Mouse (Mus musculus) heart, adult 2 months (tissue): ENCODE data around the gene Fads3. TPM values are rescaled to one million over a fixed set of nuclear protein-coding genes. Genes with fewer than 3 reads are reported as not detected.

ENCODE experiments used
- DNase-seq, 2 experiments: peaks; one replicate each; pipeline ENCODE4 v3.0.0; 2021
- H3K27ac ChIP-seq: fragments of 200-600 bp; 2 replicates; pipeline ENCODE4 v1.8.1; 2022
- H3K27me3 ChIP-seq: fragments of 200-500 bp; 2 replicates; pipeline ENCODE4 v1.6.1; 2012; ENCODE audit warnings: mild to moderate bottlenecking, low read length, inconsistent platforms, mixed read lengths; ENCODE audit not compliant: control insufficient read depth, insufficient read depth
- H3K36me3 ChIP-seq: fragments of 200-500 bp; 2 replicates; pipeline ENCODE4 v1.6.1; 2012; ENCODE audit warnings: low read length, inconsistent platforms; ENCODE audit not compliant: control insufficient read depth, insufficient read depth
- H3K4me1 ChIP-seq: fragments of 200-500 bp; 2 replicates; pipeline ENCODE4 v1.6.1; 2011; ENCODE audit warnings: low read length; ENCODE audit not compliant: control insufficient read depth, insufficient read depth
- H3K4me3 ChIP-seq: fragments of 200-600 bp; 2 replicates; pipeline ENCODE4 v1.8.1; 2022
- H3K79me2 ChIP-seq: fragments of 200-500 bp; replicated peaks from 2 replicates; pipeline ENCODE4 v1.6.1; 2012; ENCODE audit warnings: mild to moderate bottlenecking, inconsistent platforms, low read length, moderate library complexity, mixed read lengths; ENCODE audit not compliant: control insufficient read depth, insufficient read depth
- H3K9ac ChIP-seq: fragments of 200-500 bp; 2 replicates; pipeline ENCODE4 v1.6.1; 2012; ENCODE audit warnings: low read depth, mild to moderate bottlenecking, control low read depth, inconsistent platforms, low read length, mixed read lengths
- CTCF ChIP-seq: fragments of 200-600 bp; IDR thresholded peaks from 2 replicates; pipeline ENCODE4 v1.8.1; 2022; ENCODE audit warnings: antibody characterized with exemption, mild to moderate bottlenecking, moderate library complexity
- EP300 ChIP-seq: fragments of 200-500 bp; IDR thresholded peaks from 2 replicates; pipeline ENCODE4 v1.6.1; 2011; ENCODE audit warnings: low read depth, low read length, control low read depth; ENCODE audit not compliant: insufficient read depth
- POLR2A ChIP-seq: fragments of 200-500 bp; IDR thresholded peaks from 2 replicates; pipeline ENCODE4 v1.6.1; 2011; ENCODE audit warnings: mild to moderate bottlenecking, low read depth, low read length, control low read depth; ENCODE audit not compliant: insufficient read depth
- WGBS: fragments of 180-500 bp; shearing (Covaris S2); methylation state at CpG from one replicate; pipeline ENCODE4 v1.1.7; 2018; 5-methylcytosine and 5-hydroxymethylcytosine counted together
- intact Hi-C: fragments of 180-260 bp; cut with DNase I; formaldehyde crosslinking; loops from one replicate; pipeline ENCODE4 v1.15.1; 2025
- polyA plus RNA-seq: library from polyadenylated mRNA; depleted of rRNA; stranded (reverse); fragments of >200 nt; gene quantifications from 2 replicates; pipeline ENCODE4 v1.2.3, GENCODE M21; 2012
- total RNA-seq, 2 experiments: library from RNA; stranded (reverse); gene quantifications; 2 replicates each; pipeline ENCODE4 v1.2.3; 2021

Fads3 gene
- total and polyA plus RNA-seq, 3 experiments, result 29.7 to 104 (median 33.7) TPM

DNA sequence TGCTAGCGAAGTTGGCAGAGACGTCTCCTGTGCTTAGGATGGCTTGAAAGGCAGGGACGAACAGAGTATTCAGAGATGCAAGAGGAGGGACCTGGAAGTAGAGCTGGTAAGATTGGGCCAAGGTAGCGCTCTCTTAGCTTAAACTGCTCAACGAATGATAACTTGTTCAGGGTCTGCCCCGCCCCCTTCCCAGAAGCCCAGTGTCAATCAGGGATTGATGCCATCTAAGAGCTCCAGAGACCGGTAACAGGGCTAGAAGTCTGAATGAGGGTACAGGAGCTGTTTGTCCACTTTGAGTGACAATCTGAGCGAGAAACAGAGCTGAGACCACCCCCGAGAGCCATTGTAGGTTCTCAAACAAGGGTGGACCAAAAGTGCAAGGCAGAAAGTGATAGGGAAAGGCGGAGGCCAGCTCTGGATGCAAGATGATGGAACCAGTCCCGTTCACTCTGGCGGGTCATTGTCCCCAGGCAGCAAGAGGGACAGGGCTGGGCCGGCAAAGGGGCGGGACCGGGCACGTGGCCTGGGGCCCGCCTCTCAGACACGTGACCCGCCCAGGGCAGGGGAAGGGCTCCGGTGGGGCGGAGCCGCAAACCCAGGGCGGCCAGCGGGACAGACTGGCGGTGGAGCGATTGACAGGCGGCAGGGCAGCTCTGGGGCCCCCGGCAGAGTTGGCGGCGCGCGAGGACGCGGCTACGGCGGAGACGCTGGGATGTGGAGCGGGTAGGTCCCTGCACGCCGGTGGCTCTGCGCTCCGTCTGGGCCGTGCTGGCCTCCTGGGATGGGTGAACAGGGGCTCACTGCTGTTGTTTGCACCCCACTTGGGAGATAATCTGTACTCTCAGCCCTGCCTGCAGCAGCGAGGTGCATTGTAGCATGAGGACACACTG is 23.5 kb upstream of the Fads3 start:
- peak; percentile 97 to 98 for DNase-seq
- peak overlapping the region; percentile 60 for H3K4me3 ChIP-seq
- peaks cover 18% of the 10 kb centered on the region for H3K4me1 ChIP-seq
- peak overlapping the region; percentile 89 for H3K9ac ChIP-seq
- no peaks in the 10 kb centered on the region for H3K79me2 ChIP-seq
- intact Hi-C loops, result no loop called here
- H3K27me3 ChIP-seq, result no peaks in the 10 kb centered on the region
- 11% methylated on average over 34 of the region's 44 CpGs for WGBS
- TF ChIP-seq CTCF, result 0 out of 2 replicates have a peak, but pooled peaks have one; percentile 11
- peak; percentile 77; the same call in 1 of the 2 replicates for TF ChIP-seq POLR2A
- no peak for TF ChIP-seq EP300
- H3K36me3 ChIP-seq, result no peaks in the 10 kb centered on the region
- H3K27ac ChIP-seq, result peak overlapping the region; percentile 62

DNA sequence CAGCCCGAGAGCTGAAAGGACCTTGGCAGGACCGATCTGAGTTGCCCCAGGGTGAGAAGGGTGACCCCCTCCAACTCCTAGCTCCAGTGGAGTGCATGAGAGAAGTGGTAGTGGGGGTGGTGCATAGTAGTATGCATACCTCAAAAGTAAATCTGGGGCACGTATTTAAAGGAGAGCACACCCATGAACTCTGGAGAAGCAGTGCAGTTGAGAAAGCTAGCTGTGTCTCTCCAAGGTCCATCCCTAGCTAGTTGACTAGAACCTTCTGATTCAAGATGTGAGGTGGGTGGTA is 22.9 kb upstream of the Fads3 start:
- no peak for DNase-seq
- peak overlapping the region; percentile 62 for H3K27ac ChIP-seq
- H3K4me3 ChIP-seq, result peak overlapping the region; percentile 60
- intact Hi-C loops, result no loop called here
- peaks cover 15% of the 10 kb centered on the region for H3K4me1 ChIP-seq
- no peaks in the 10 kb centered on the region for H3K27me3 ChIP-seq
- peak overlapping the region; percentile 89 for H3K9ac ChIP-seq
- WGBS, result 1% methylated on average over 3 of the region's 3 CpGs
- TF ChIP-seq EP300 (no peak), POLR2A (no peak), CTCF (no peak)
- no peaks in the 10 kb centered on the region for H3K36me3 ChIP-seq
- H3K79me2 ChIP-seq, result no peaks in the 10 kb centered on the region

DNA sequence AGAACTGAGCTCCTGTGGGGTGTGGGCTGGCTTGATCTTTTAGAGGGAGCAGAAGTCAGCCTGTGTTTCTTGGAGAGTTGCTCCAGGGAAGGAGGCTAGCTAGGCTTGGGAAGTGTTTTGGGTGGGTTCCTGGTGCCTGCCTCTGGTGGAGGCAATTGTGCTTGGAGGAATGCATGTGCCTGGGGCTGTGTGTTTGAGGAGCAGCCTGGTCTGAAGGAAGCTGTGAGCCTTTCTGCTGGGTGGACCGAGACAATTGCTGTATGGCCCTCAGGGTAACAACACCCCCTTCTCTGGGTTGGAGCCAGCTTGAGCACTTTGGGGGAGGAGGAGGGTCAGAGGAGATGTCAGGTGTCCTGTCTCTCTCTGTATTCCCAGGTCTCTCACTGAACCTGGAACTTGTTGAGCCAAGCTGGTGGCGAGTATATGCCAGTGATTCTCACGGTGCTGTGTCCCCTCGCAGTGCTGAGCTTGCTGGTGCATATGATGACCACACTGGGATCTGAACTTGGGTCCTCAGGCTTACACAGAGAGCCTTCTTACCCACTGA is 22.1 kb upstream of the Fads3 start:
- no peak for DNase-seq
- peak overlapping the region; percentile 60 for H3K4me3 ChIP-seq
- H3K27me3 ChIP-seq, result no peaks in the 10 kb centered on the region
- no peaks in the 10 kb centered on the region for H3K36me3 ChIP-seq
- peak overlapping the region; percentile 24; the same call in 1 of the 2 replicates for H3K27ac ChIP-seq
- H3K79me2 ChIP-seq, result no peaks in the 10 kb centered on the region
- TF ChIP-seq POLR2A, result no peak
- TF ChIP-seq CTCF, result no peak
- TF ChIP-seq EP300, result no peak
- H3K9ac ChIP-seq, result peak overlapping the region; percentile 89
- intact Hi-C loops, result no loop called here
- peaks cover 14% of the 10 kb centered on the region for H3K4me1 ChIP-seq
- WGBS, result 73% methylated on average over 4 of the region's 4 CpGs

DNA sequence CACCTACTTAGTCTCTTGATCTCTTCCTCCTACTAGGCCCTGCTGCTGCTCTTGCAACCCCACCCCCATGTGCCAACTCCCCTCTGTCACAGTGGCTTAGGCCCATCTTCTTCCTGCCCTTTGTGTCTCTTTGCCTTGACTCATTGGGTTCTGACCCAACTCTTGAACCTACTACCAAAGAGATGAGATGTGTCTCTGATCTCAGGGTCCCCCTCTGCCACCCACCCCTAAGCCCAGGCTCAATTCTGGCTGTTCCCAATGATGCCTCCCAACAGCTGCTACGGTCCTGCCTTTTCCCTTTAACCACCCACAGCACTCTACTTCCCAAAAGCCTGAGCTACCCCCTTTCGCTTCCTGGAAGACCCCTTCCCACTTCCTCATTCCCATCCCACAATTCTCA is 19.4 kb upstream of the Fads3 start:
- Histone ChIP-seq H3K27ac (no peak overlapping the region), H3K4me1 (peaks cover 20% of the 10 kb centered on the region), H3K4me3 (no peak overlapping the region), H3K79me2 (no peaks in the 10 kb centered on the region), H3K27me3 (no peaks in the 10 kb centered on the region), H3K36me3 (no peaks in the 10 kb centered on the region), H3K9ac (no peak overlapping the region)
- TF ChIP-seq CTCF (no peak), POLR2A (no peak), EP300 (no peak)
- DNase-seq, result no peak
- intact Hi-C loops, result loop anchor here (2.0 kb wide), 1 partner anchor 21 kb away; the partner anchor contains the start of genes Best1 and Rab3il1
- 76% methylated on average over 2 of the region's 2 CpGs for WGBS

DNA sequence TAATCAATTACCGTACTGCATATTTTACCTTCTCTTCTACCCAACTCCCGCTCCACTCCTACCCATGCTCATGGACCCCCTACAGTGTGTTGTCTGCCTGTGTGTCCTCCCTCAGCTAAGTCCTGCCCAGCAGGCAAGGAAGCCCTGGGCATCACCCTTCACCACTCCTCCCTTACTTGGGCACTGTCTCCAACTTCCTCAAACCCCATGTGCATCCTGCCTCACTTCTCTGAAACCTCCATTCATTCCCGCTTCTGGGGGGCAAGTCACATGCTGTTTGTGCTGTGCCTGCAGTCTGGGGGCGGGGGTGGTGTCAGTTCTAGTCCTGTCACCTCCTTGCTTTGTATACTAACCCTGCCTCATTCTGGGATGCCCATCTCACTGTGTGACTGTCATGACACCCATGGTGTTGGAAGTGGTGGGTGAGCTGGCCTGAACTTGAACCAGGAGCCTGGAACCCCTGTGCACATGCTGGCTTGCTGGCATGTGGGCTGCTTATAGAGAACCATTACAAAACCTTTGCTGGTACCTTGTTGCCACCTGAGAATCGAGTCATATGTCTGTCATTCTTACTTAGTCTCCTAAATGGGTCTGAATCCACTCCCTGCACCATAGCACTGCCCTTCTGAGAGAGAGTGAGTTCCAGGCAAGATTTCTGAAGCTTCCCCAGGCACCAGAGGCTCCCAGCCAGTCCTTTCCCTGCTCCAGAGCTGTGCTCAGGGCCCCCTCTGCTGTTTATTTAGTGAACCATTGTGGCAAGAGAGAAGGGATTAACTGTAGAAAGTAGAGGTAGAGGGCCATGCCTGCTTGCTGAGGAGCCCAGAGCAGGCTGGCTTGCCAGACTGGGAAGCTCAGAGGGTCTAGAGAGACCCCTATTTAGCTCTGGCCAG is 18.7 kb upstream of the Fads3 start:
- 66% methylated on average over 5 of the region's 5 CpGs for WGBS
- no peaks in the 10 kb centered on the region for H3K36me3 ChIP-seq

More for the DNA sequence above, 18.7 kb upstream of the Fads3 start:
- no peak for DNase-seq
- H3K79me2 ChIP-seq, result no peaks in the 10 kb centered on the region
- 0 out of 2 replicates have a peak overlapping the region, but pooled peaks have one; percentile 16 for H3K9ac ChIP-seq
- H3K4me1 ChIP-seq, result peaks cover 18% of the 10 kb centered on the region
- intact Hi-C loops, result no loop called here
- no peak overlapping the region for H3K4me3 ChIP-seq
- peak; percentile 69 for TF ChIP-seq CTCF
- no peak for TF ChIP-seq POLR2A
- H3K27ac ChIP-seq, result peak overlapping the region; percentile 67
- no peaks in the 10 kb centered on the region for H3K27me3 ChIP-seq
